Mouse (Mus musculus) left cerebral cortex, postnatal 36 days (tissue): ENCODE results near the gene Necab3. TPM values are rescaled to one million over a fixed set of nuclear protein-coding genes. Genes with fewer than 3 reads are reported as not detected.

ENCODE experiments used
- DNase-seq, 2 experiments: peaks; one replicate each; pipeline ENCODE4 v3.0.0; 2021 to 2022; ENCODE audit warnings: low spot score in 2 of 2, mixed read lengths in 1 of 2
- intact Hi-C: fragments of 180-260 bp; cut with DNase I; formaldehyde crosslinking; loops from one replicate; pipeline ENCODE4 v1.15.1; 2025
- total RNA-seq, 2 experiments: library from RNA; stranded (reverse); gene quantifications; 2 replicates each; pipeline ENCODE4 v1.2.3; 2021

Necab3 gene
- total RNA-seq, 2 experiments from 2014 or later = 88.7 to 95.3 TPM

- intact Hi-C loops = no loop called here
Measured at GRCm38 (mm10) chr2:154549886-154550189, 8.9 kb downstream of the Necab3 start.

GRCm38 (mm10) chr2:154549127-154549885 is 9.4 kb downstream of the Necab3 start:
- DNase-seq = peak; percentile 61 to 64
- intact Hi-C loops = no loop called here

More at GRCm38 (mm10) chr2:154549886-154550189, 8.9 kb downstream of the Necab3 start:
- DNase-seq = no peak

GRCm38 (mm10) chr2:154548688-154549087 is 10.0 kb downstream of the Necab3 start:
- intact Hi-C loops = no loop called here
- DNase-seq = no peak

GRCm38 (mm10) chr2:154546711-154547110 is 12.0 kb downstream of the Necab3 start, which contains the start of gene 1700003F12Rik:
Gene 1700003F12Rik (plus strand): TSS chr2:154547085.
- no peak for DNase-seq
- intact Hi-C loops = no loop called here

GRCm38 (mm10) chr2:154543567-154544347 is 14.9 kb downstream of the Necab3 start:
- intact Hi-C loops = no loop called here

GRCm38 (mm10) chr2:154541630-154542029 is 17.1 kb downstream of the Necab3 start:
- DNase-seq = no peak
- intact Hi-C loops = no loop called here

More at GRCm38 (mm10) chr2:154543567-154544347, 14.9 kb downstream of the Necab3 start:
- peak; percentile 54 to 62 for DNase-seq

GRCm38 (mm10) chr2:154539720-154540119 is 19.0 kb downstream of the Necab3 start:
- intact Hi-C loops = loop anchor here (1.0 to 10.0 kb wide), 2 partner anchors 65 to 122 kb away; no protein-coding TSS in a partner anchor
- no peak for DNase-seq

- intact Hi-C loops = loop anchor here (1.0 to 10.0 kb wide), 2 partner anchors 64 to 121 kb away; no protein-coding TSS in a partner anchor
- DNase-seq = no peak
Measured at GRCm38 (mm10) chr2:154538710-154539109, 20.0 kb downstream of the Necab3 start.

- DNase-seq = peak; percentile 68 to 71
Measured at GRCm38 (mm10) chr2:154538310-154538709, 20.4 kb downstream of the Necab3 start.

GRCm38 (mm10) chr2:154534704-154535270 is 23.9 kb downstream of the Necab3 start:
- intact Hi-C loops = loop anchor here (10.0 kb wide), 1 partner anchor 60 kb away; no protein-coding TSS in a partner anchor
- DNase-seq = no peak

More at GRCm38 (mm10) chr2:154538310-154538709, 20.4 kb downstream of the Necab3 start:
- intact Hi-C loops = loop anchor here (10.0 kb wide), 1 partner anchor 64 kb away; no protein-coding TSS in a partner anchor

GRCm38 (mm10) chr2:154532888-154533287 is 25.8 kb downstream of the Necab3 start:
- intact Hi-C loops = loop anchor here (10.0 kb wide), 1 partner anchor 58 kb away; no protein-coding TSS in a partner anchor
- DNase-seq = no peak

GRCm38 (mm10) chr2:154526531-154526930 is 32.2 kb downstream of the Necab3 start:
- no peak for DNase-seq
- intact Hi-C loops = no loop called here

GRCm38 (mm10) chr2:154525285-154525684 is 33.4 kb downstream of the Necab3 start:
- intact Hi-C loops = no loop called here
- no peak for DNase-seq

GRCm38 (mm10) chr2:154522334-154522733 is 36.4 kb downstream of the Necab3 start:
- no peak for DNase-seq
- intact Hi-C loops = no loop called here

- DNase-seq = no peak
- intact Hi-C loops = no loop called here
Measured at GRCm38 (mm10) chr2:154521449-154521848, 37.2 kb downstream of the Necab3 start.

GRCm38 (mm10) chr2:154517424-154517823 is 41.3 kb downstream of the Necab3 start:
- intact Hi-C loops = no loop called here
- no peak for DNase-seq

- DNase-seq = no peak
- intact Hi-C loops = no loop called here
Measured at GRCm38 (mm10) chr2:154516944-154517343, 41.7 kb downstream of the Necab3 start.

GRCm38 (mm10) chr2:154510141-154510540 is 48.5 kb downstream of the Necab3 start:
- intact Hi-C loops = no loop called here
- DNase-seq = no peak

GRCm38 (mm10) chr2:154508450-154508849 is 50.2 kb downstream of the Necab3 start:
- intact Hi-C loops = loop anchor here (2.0 kb wide), 1 partner anchor 76 kb away; no protein-coding TSS in a partner anchor
- no peak for DNase-seq
